Mouse (Mus musculus) kidney, postnatal 10 days (tissue): ENCODE measurements around the gene Stmn1.

Experiments used
- DNase-seq: peaks from one replicate; pipeline ENCODE4 v3.0.0; 2021; ENCODE audit warnings: mixed read lengths

Stmn1 gene

GRCm38 (mm10) chr4:134468215-134468575 lies at the start of gene Stmn1:
Stmn1 (plus strand) TSS chr4:134468320.
- DNase-seq, result peak; percentile 97

GRCm38 (mm10) chr4:134421971-134422370 lies 46.1 kb upstream of the Stmn1 start:
- DNase-seq, result no peak

- no peak for DNase-seq
Measured at GRCm38 (mm10) chr4:134423949-134424348, 44.2 kb upstream of the Stmn1 start.

GRCm38 (mm10) chr4:134425088-134425487 lies 43.0 kb upstream of the Stmn1 start:
- no peak for DNase-seq

GRCm38 (mm10) chr4:134430381-134431004 lies 37.6 kb upstream of the Stmn1 start:
- DNase-seq, result peak; percentile 61

GRCm38 (mm10) chr4:134432686-134433360 lies 35.3 kb upstream of the Stmn1 start:
- DNase-seq, result no peak

GRCm38 (mm10) chr4:134436185-134436584 lies 31.9 kb upstream of the Stmn1 start:
- DNase-seq, result no peak

- no peak for DNase-seq
Measured at GRCm38 (mm10) chr4:134436659-134437058, 31.5 kb upstream of the Stmn1 start.

- no peak for DNase-seq
Measured at GRCm38 (mm10) chr4:134439119-134439518, 29.0 kb upstream of the Stmn1 start.

GRCm38 (mm10) chr4:134439919-134440318 lies 28.2 kb upstream of the Stmn1 start:
- no peak for DNase-seq

GRCm38 (mm10) chr4:134442216-134442615 lies 25.9 kb upstream of the Stmn1 start:
- no peak for DNase-seq

GRCm38 (mm10) chr4:134443589-134443988 lies 24.5 kb upstream of the Stmn1 start:
- DNase-seq, result no peak

GRCm38 (mm10) chr4:134444949-134445348 lies 23.2 kb upstream of the Stmn1 start:
- no peak for DNase-seq

- DNase-seq, result no peak
Measured at GRCm38 (mm10) chr4:134445489-134445888, 22.6 kb upstream of the Stmn1 start.

- no peak for DNase-seq
Measured at GRCm38 (mm10) chr4:134447966-134448365, 20.2 kb upstream of the Stmn1 start.

- DNase-seq, result peak; percentile 32
Measured at GRCm38 (mm10) chr4:134449595-134450391, 18.3 kb upstream of the Stmn1 start.

- DNase-seq, result peak; percentile 53
Measured at GRCm38 (mm10) chr4:134450392-134451195, 17.5 kb upstream of the Stmn1 start.

GRCm38 (mm10) chr4:134451484-134451883 lies 16.6 kb upstream of the Stmn1 start:
- DNase-seq, result no peak

- peak; percentile 34 for DNase-seq
Measured at GRCm38 (mm10) chr4:134453619-134454400, 14.3 kb upstream of the Stmn1 start.

- DNase-seq, result peak; percentile 53
Measured at GRCm38 (mm10) chr4:134455310-134455709, 12.8 kb upstream of the Stmn1 start.

- no peak for DNase-seq
Measured at GRCm38 (mm10) chr4:134457130-134457825, 10.8 kb upstream of the Stmn1 start.
